Mouse (Mus musculus): Measurements from ENCODE around the gene Mrs2. TPM values are rescaled to one million over a fixed set of nuclear protein-coding genes. Genes with fewer than 3 reads are reported as not detected.

The Mrs2 gene
- total RNA-seq (2023): 46.5 to 52.3 TPM (median 46.8 TPM) in 4 replicates

GRCm38 (mm10) chr13:25019793-25020539 is at the start of gene Mrs2:
Gene Mrs2, minus strand, starts transcription at chr13:25020379.

DNA sequence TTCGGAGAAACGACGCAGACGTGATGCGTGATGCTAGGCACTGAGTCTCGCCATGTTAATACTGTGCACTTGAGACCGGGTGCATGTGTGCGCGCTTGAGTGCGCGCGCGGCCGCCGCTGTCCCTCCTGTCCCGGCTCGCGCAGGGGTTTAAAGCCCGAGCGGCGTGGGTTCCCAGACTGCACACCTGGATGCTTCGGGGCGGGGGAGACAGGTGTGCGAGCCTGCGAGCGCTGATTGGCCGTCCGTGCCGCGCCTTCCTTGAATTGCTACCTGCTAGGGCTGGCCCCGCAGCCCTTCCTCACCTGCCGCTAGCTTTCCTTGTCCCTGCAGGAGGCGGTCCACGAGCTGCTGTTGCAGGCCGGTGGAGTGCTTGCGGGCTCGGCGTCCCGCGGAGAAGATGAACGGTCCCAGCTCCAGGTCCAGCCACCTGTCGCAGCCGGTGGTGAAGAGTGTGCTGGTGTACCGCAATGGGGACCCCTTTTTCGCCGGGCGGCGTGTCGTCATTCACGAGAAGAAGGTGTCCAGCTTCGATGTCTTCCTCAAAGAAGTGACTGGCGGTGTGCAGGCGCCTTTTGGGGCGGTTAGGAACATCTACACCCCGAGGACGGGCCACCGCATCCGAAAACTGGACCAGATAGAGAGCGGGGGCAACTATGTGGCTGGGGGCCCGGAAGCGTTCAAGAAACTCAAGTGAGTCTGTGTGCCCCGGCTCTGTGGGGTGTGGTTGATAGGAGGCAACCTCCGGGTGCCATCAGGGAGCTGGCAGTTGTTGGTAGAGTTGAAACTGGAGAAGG is 35.9 kb upstream of the Mrs2 start, which contains the start of gene Dcdc2a:
TSS of gene Dcdc2a (plus strand) at position 132 of the 795 bp plus-strand sequence.

DNA sequence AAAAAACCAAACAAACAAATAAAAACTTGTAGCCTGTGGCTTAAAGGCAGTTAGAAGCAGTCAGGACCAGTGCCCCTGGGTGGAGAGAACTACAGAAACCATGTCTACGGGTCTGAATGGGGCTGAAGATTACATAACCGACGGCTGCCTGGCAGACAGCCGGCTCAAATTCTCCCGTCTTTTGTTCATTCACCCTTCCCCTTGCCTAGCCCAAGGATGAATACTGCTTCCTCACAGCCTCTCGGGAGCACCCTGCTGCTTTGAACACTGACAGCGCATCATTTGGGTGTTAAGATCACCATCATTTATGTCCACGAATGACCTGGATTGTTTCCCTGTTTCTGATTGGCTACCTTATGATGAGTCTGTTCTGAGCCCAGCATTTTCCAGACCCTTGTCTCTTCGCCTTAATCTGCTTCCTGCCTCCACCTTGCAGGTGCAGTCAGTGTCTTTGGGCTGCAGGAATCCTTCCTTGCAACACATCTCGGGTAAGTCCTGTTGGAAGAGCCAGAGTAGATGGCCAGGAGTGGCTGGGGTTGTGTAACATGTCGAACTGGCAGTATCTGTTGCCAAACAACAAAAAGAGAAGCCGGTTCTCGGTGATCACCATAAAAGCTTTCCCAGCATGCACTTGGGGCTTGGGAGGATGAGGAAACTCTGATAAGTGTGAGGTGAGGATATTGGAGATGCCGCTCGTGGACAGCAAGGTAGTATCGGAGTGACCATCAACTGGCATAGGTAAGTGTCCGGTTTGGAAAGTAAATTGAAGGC is 77.5 kb downstream of the Mrs2 start, which contains the start of gene Gpld1:
TSS of gene Gpld1 (plus strand) at position 641 of the 771 bp plus-strand sequence.

Other genes starting within 250 kb of the Mrs2 start
- 145 to 172 TPM (median 155 TPM) in 4 replicates for gene BC005537, start 218.7 kb downstream of the Mrs2 start, total RNA-seq (2023)
- 14.4 to 22.0 TPM (median 17.4 TPM) in 4 replicates for gene Acot13, start 188.8 kb downstream of the Mrs2 start, total RNA-seq (2023)
- 61.6 to 68.9 TPM (median 67.0 TPM) in 4 replicates for gene Tdp2, start 188.7 kb downstream of the Mrs2 start, total RNA-seq (2023)
- not detected in 4 replicates for gene D130043K22Rik, start 175.2 kb downstream of the Mrs2 start, total RNA-seq (2023)
- gene Aldh5a1, start 82.7 kb downstream of the Mrs2 start, total RNA-seq (2023): 0.09 to 0.36 TPM (median 0.14 TPM) in 3 of 4 replicates, not detected in the other
- gene Gpld1, start 77.2 kb downstream of the Mrs2 start, total RNA-seq (2023): not detected in 4 replicates
- gene Dcdc2a, start 35.6 kb upstream of the Mrs2 start, total RNA-seq (2023): not detected in 4 replicates

Measured in B cell, adult 62 days (primary cell).